Mouse (Mus musculus) A20 (cell line): ENCODE results near the gene Adam11.

ENCODE experiments used
- DNase-seq: peaks from one replicate; pipeline ENCODE4 v3.0.0-alpha.2; 2011; ENCODE audit warnings: low read depth, low spot score

The Adam11 gene

DNA sequence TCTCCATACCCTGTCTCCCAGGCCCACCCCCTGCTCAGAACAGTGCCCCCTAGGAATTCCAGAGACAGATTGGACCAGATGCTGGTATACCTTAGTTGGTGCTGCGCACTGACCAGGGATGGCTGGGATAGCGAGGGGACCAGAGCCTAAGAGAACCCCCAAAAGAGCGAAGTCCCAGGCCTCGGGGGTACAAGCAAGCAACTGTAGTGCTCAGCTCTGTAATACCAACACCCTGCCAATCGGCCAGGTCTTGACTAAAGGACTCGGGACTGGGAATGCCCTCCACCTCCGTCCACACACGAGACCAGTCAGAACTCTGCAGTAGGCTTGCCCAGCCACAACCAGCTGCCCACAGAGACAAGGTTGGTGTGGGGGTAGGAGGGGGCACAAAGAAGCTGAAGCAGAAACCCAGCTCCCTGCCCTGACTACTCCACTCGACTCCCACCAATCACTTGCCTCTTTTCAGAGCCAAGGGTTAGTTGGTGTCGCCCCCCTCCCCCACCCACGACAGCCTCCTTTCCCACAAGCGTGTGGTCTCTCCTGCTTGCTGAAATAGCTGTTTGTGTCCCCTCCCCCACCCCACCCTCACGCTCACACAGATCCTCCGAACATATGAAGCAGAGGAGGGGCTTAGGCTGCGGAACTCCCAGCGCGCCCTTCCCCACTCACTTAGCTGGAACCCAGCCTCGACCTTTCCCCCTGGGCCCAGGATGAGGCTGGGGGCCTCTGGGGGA lies 7.5 kb upstream of the Adam11 start:
- no peak for DNase-seq

DNA sequence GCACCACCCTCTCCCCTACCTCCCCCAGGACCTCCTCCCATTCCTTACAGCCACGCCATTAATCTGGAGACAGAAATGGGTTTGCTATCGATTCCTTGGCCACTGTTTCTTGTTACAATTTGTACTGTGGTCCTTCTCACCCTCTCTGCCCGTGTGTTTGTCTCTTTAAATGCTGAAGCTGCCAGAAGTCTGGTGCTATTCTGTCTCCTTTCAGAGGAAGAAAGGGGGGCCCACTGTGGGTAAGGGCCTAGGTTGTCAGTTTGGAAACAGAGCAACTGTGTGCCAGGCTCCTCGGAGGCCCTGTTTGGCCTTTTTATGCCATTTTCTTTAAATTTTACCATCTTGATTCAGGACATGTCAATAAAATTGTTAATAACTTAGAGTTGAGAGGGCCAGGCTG lies 6.8 kb upstream of the Adam11 start:
- no peak for DNase-seq

DNA sequence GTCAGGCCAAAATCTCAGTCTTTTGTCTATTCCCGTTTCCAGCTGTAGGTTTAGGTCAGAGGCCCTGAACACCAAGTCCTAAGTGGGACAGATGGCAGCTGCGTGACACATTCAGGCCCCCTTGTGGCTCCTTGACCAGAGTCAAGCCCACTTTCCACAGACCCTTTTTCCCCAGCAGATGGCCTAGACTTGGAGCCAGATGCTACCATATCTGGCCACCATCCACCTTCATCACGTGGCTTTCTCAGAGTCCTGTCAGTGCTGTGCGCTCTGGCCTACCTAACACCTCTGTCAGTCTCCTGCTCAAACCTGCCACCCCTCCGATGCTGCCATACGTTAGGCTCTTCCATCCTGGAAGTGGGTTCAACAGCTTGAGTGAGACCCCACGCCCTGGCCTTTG lies 5.8 kb upstream of the Adam11 start:
- no peak for DNase-seq

DNA sequence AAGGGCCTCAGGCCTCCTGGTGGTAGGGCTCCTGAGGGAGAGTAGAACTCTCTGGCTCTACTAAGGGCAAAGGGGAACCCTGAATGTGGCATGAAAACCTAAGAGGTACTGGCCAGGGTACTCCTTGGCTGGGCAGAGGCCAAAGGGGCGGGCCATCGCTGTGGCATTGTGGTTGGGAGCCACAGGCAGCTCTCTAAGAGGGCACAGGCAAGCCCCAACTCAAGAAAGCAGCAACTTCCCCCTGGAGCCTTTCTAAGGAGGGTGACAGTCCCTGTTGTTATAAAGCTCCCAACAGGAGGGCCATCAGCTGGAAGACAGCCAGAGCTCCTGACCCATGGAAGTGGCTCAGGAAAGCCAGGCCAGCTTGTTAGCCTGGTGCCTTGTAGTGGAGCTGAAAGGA lies 2.3 kb upstream of the Adam11 start:
- no peak for DNase-seq

DNA sequence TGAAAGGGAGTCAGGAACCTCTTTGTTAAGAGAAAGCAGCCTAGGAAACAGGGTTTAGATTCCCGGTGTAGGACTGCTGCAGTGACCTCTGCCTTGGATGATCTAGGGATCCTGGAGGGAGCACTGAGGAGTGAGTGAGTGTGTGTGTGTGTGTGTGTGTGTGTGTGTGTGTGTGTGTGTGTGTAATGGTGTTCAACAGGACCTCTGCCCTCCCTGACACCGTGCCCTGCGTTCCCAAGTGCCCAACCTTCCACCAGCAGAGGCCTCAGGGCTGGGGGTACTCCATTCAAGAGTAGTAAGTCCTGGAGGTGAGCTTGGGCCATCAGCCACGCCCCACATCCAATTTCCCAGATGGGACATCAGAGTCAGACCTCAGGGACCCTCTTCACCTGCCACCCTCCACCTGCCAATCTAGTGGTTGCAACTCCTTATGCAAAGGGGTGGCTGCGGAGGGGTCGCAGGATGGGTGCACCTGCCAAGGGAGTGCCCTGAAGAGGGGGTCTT lies 382 bp upstream of the Adam11 start:
- no peak for DNase-seq

DNA sequence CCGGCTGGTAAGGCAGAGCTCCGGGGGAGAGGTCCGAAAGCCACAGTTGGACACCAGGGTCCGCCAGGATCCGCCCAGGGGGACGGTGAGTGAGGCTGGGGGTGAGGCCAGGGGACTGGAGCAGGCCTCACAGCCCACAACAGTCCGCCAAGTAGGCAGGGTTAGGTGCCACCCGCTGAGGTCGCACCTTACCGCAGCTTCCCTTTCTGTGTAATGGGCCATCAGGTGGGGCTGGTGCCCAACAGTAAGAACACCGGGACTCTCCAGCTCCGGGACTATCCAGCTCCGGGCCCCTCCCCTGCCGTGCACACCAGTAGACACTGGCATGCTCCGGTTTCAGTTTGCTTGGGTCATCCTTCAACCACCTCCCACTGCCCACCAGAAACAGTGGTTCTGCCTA lies 1.0 kb downstream of the Adam11 start:
- no peak for DNase-seq

DNA sequence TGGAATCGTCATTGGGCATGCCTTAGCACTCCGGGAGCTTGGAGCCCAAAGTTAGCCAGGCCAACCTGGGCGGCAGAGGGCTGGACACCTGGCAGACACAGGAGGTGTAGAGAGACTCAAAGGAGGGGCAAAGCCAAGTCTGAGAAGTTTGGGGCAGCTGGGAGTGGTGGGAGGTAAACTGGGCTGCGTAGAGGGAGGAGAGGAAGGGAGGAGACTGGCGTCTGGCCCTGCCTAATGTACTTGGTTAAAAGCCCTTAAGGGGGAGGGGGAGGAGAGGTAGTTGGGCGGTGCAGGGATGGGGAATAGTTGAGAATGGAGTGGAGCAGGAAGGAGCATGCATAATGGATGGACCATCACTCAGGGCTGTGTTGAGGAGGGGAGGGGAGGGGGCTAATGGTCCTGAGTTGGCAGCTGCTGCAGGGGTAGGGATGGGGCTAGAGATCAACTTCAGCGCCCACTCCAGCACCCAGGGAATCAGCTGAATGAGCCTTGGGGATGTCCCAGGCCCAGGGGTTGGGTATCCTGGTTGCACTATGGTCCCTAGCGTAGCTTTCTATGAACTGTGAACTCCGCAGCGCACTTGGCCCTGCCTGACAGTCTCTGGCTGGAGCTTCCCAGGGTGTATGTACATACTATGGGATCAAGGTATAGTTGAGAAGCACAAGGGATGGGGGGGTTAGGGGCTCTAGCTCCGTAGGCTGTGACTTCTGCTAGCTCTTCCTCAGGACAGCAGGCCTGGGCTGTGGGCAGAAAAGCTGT lies 1.9 kb downstream of the Adam11 start:
- DNase-seq = no peak

DNA sequence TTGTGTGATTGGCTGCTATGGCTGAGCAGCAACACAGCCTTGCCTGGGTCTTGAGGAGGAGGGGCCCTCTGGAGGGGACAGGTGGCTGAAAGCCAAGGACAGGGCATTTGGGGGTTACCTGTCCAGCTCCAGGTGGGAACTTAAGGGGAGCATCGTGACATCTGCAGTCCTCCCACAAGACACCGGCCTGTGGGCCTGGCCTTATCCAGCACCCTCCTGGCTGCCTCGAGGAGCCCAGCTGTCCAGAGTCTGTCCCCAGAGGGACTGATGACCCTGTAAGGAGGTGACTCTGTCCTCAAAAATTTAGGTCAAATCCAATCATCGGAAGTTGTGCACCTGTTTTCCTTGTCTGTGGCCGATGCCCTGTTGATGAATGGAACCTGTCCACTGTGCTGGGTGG lies 4.2 kb downstream of the Adam11 start:
- DNase-seq = no peak

DNA sequence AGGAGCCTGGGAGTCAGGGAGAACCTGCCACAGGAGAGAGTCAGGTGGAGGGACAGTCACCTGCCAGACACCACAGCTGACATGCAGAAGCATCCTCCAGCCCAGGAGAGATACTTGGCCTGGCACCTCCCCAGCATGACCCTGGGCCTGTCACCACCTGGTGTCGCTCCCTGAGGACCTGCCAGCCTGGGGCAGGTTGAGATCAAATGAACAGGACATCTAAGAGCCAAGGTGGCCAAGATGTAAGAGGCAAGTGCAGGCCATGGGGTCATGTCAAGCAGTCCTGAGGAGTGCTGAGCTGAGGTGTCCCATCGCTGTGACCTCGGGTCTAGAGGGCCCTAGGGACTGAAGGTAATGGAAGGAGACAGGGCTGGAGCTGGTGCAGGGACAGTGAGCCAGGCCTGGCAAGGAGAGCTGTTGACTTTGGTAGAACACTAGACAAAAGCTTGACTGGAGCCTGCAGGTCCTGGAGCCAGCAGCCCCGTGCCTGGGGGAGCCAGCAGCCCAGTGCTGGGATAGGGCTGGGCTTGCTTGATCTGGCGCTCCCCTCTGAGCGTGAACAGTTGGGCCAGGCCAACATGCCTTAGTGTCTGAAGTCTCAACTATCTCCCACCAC lies 5.9 kb downstream of the Adam11 start:
- DNase-seq = no peak

DNA sequence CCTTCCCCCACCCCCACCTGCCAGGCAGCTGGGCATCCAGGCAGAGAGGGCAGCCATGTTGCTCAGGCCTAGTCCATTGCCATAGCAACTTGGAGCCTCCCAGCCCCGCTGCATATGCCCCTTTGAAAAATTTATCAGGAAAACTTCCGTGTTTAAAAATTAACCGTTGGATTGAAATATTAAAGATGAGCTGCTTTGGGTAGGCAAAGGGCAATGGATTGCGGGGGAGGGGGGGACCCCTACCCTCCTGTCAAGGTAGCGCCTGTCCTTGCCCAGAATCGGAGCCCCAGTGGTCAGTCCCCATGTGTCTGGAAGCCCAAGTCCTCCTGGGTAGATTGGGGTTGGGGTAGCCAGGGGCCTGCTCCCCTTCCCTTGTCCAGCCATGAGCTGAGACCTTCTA lies 7.9 kb downstream of the Adam11 start:
- DNase-seq = no peak

DNA sequence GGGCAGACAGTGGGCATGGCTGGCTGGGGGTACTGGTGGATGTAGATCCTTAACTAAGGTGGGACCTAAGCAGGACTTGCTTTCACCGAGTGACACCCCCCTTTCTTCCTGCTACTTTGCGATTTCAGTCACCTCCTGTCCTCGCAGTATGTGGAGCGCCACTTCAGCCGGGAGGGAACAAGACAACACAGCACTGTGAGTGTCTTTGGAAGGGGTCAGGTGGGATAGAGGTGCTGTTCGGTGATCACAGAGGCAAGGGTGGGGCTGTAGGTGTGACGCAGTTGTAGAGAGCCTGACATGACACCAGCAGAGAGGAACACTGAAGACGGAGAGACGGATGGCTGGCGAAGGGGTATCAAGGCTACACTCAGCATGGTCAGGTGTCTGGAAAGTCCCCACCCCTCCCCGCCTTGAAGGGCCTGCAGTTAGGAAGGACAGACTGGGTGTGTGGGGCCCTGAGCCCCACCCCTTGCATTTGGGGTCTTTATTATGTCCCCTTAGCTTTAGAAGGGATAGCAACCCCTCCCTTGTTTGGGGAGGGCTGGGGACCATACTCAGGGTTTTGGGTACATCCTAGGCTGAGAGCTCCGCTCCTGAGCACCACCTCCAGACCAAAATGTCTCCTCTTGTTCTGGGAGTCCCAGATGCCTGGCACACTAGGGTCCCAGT lies 8.9 kb downstream of the Adam11 start:
- DNase-seq = no peak

DNA sequence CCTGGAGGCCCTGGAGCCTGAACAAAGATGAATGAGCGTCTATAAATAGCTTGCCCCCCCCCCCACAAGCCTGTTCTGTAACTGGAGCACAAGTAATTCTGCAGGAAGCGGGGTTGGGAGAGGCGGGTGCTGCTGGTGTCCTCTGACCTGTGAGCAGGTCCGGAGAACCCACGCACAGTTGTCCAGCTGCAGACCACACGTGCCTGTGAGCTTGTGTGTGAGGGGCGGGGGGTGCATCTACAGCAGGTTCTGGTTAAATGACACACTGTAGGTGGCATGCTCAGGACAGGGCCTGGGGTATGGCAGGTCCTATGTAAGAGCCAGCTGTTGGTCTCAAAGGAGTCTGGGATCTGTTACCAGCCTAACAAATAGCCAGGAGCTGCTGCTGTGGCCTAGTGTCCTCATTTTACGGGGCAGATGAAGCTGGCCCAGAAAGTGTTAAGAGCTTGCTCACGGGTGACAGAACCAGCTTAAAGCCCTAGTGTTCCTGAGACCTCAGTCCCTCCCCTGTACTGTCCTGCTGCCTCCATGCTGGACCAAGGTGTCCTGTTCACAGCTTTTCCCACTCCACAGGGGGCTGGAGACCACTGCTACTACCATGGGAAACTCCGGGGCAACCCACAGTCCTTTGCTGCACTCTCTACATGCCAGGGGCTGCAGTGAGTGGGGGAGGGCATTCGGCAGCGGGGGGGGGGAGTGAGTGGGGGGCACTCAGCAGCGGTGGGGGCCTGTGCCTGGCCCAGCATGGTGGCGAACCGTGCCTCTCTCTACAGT lies 9.6 kb downstream of the Adam11 start:
- no peak for DNase-seq

DNA sequence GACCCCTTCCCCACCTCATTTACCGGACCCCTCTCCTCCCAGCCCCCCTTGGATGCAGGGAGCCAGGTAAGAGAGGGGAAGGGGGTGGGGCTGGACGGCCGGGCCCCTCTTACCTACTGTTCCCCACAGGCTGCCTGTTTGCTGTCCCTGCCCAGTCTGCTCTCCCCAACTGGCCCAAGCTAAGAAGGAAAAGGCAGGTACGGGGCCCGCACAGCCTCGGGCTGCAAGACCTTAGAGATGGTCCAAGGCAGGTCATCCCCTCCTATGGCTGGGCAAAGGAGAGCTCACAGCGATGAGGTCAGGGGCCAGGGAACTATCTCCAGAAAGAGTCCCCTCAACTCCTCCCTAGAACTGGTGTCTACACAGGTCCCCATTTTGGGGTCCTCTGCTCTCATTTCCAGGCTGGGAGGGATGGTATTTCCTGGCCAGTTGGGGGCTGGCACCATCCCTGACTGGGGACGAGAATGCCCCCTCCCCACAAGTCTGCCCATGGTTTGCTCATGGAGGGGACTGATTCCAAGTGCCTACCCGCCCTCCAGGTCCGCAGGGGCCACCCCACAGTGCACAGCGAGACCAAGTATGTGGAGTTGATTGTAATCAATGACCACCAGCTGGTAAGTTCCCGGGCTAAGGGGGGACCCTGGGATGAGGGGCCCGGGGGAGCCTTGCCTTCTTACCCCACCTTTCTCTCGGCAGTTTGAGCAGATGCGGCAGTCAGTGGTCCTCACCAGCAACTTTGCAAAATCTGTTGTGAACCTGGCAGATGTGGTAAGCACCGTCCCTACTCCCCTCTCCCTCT lies 10.9 kb downstream of the Adam11 start:
- no peak for DNase-seq

DNA sequence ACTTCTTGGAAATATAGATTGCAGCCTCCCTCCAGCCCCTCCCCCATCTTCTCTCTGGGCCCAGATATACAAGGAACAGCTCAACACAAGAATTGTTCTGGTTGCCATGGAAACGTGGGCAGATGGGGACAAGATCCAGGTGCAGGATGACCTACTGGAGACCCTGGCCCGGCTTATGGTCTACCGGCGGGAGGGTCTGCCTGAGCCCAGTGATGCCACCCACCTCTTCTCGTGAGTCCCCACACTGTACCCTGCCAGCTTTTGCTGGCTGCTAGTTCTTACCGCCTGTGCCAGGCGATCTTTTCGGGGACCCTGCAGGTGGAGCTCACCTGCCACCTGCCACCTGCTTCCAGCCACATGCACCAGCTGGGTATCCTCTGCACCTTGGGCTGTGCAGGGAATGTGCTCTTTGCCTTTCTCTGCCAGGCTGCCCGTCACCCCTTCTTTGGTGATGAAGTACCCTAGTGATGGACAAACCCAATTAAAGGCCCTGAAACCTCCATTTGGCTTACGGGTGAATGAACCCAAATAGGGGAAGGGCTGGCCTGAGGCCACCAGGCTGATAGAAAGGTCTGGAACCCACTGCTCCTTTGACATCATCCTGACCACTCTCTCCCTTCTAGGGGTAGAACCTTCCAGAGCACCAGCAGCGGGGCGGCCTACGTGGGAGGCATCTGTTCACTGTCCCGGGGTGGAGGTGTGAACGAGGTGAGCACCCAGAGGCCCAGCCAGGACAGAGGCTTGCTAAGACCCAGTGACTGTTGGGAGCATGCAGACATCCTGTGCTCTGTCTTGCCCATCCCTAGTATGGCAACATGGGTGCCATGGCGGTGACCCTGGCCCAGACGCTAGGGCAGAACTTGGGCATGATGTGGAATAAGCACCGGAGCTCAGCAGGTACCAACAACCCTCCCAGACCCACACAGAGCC lies 11.8 kb downstream of the Adam11 start:
- no peak for DNase-seq

DNA sequence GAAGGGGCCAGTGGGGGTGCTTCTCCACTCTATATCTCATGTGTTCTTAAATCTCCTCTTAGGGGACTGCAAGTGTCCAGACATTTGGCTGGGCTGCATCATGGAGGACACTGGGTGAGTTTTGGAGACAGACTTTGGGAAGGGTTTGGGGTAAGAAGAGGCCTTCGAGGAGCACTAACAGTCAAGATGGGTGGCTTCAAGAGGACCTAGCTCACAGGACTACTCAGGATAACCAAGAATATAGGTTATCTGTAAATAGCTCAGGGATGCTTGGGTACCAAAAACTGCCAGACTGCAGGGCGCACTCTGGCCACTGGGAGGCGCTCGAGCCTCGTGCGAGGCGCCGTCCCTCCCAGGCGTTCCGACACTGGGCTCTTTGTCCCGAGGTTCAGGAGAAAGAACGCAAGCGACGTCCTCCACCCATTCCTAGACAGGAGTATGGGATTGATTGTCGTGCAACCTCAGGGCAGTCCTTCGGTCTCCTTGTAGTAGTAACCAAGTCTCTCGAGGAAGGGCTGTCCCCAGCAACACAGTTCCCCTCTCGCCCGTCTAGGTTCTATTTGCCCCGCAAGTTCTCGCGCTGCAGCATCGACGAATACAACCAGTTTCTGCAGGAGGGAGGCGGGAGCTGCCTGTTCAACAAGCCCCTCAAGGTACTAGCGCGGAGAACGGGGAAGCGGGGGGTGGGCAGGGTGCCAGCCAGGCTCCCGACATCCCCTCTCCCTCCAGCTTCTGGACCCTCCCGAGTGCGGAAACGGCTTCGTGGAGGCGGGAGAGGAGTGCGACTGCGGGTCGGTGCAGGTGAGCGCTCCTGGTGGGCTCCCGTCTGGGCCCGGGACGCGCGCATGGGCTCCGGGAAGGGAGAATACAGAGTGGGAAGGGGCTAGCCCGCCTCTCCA lies 12.7 kb downstream of the Adam11 start:
- DNase-seq = peak; percentile 72

DNA sequence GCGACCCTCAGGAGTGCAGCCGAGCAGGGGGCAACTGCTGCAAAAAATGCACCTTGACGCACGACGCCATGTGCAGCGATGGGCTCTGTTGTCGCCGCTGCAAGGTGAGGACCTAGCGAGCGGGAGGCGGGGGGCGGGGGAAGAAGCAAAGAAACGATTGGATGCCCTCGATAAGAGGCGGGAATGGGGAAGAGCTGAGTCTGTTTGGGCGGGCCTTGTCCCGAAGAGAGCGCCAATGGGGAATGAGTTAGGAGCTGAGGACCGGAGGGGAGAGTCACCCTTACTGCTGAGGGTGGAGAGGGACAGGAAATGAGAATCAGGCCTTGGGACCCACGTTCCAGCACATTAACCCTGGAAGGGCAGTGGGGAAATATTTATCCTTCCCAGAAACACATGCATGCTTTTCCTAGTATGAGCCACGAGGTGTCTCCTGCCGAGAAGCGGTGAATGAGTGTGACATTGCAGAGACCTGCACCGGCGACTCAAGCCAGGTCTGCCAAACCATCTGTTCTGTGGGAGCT lies 13.4 kb downstream of the Adam11 start:
- DNase-seq = no peak

DNA sequence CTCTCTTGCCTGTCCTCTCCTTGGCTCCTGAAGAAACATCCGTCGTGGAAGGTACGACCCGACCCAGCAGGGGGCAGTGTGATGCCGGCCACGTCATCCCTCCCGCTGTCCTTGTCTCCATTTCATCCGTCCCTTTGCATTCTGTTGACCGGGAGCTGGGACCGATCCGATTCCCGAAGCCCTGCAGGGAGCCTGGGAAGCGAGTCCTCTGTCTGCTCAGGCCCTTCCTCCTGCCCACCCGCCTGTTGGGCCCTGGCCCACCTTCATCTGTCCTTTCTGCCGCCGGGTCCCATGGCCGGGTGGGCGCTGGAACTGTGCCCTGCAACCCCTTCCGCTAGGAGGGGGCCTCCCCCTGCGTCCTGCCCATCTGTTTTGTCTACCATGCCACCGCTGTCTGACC lies 16.4 kb downstream of the Adam11 start:
- peak; percentile 41 for DNase-seq

DNA sequence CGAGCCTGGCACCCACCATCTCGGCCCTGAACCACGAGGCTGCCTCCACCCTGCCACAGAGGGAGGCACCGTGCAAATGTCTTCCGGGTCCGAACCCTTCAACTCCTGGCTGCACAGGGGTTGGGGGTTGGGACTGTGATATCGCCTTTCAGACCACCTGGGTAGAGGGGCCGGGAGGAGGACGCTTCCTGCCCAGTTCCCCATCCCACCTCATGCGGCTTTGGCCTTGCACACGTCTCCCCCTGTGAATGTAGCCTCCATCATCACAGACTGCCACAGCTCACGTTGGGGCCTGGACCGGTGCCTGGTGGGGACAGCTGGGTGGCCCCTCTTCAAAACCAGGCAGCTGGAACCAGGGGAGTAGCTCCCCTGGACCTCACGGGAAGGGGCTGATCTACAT lies 16.9 kb downstream of the Adam11 start:
- DNase-seq = no peak
